Mouse (Mus musculus) small intestine, adult 2 months (tissue): Measurements from ENCODE around the gene Capg.
"Not testable (repeated sequence)": the region's sequence is repeated elsewhere in the genome, so short reads cannot be mapped to it uniquely, and the experiment has no call there.

ENCODE experiments used
- CTCF ChIP-seq: fragments of 200-500 bp; IDR thresholded peaks from 2 replicates; pipeline ENCODE4 v1.5.1; 2012; ENCODE audit warnings: low read depth, mild to moderate bottlenecking, control low read depth, inconsistent platforms, low read length, moderate library complexity, mixed read lengths; ENCODE audit not compliant: insufficient replicate concordance, insufficient read length; ENCODE audit errors: extremely low read depth
- POLR2A ChIP-seq: fragments of 200-500 bp; IDR thresholded peaks from 2 replicates; pipeline ENCODE4 v1.6.1; 2012; ENCODE audit warnings: low read depth, mild to moderate bottlenecking, control low read depth, inconsistent platforms, low read length, moderate library complexity

DNA sequence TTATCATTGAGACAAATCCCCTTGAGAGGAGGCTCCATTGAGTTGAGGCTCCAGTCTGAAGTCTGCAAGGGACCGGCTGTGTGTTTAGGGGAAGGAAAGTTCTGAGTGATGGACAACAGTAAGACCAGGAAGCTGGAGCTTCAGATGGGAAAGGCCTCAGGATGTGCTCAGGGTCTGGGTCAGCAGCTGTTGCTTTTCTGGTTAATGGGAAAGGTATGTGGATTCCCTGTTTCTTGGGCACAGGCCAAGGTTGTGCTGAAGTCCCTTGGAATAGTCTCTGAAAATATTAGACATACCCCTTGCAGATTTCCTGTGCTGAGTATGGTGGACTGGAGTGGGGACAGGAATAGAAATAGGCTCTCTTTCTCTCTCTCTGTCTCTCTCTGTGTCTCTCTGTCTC is 10.6 kb upstream of the Capg start:
- not testable (repeated sequence) for TF ChIP-seq CTCF, POLR2A
